Mouse (Mus musculus) erythroid progenitor cell, adult 5-6 weeks (primary cell): ENCODE measurements around the gene Vti1a. TPM values are rescaled to one million over a fixed set of nuclear protein-coding genes. Genes with fewer than 3 reads are reported as not detected.

Experiments used
- ATAC-seq: replicated peaks from 2 replicates; pipeline ENCODE4 v1.8.0; 2016; ENCODE audit warnings: moderate number of reproducible peaks, mild to moderate bottlenecking, moderate TSS enrichment, inconsistent platforms; ENCODE audit not compliant: poor library complexity, low FRiP score, severe bottlenecking
- total RNA-seq, 2 experiments: library from RNA; stranded (forward) in 1 of 2; stranded (reverse) in 1 of 2; fragments of 150-400 nt in 1 of 2; fragments of 186-747, 209-891 nt in 1 of 2; gene quantifications; 2 replicates each; pipeline versions ENCODE4 v1.2.3 to v1.2.4; 2015 to 2017; ENCODE audit warnings: low replicate concordance in 2 of 2

Vti1a gene
- total RNA-seq, 2 experiments from 2014 or later: 40.7 to 80.7 TPM

- ATAC-seq: no peak
Measured at GRCm38 (mm10) chr19:55503771-55504170, 187.7 kb downstream of the Vti1a start.

- ATAC-seq: no peak
Measured at GRCm38 (mm10) chr19:55507748-55508147, 191.7 kb downstream of the Vti1a start.

GRCm38 (mm10) chr19:55508239-55508638 is 192.1 kb downstream of the Vti1a start:
- ATAC-seq: no peak

- no peak for ATAC-seq
Measured at GRCm38 (mm10) chr19:55508965-55509364, 192.9 kb downstream of the Vti1a start.

- no peak for ATAC-seq
Measured at GRCm38 (mm10) chr19:55509618-55510017, 193.5 kb downstream of the Vti1a start.

GRCm38 (mm10) chr19:55513941-55514340 is 197.8 kb downstream of the Vti1a start:
- no peak for ATAC-seq

GRCm38 (mm10) chr19:55520236-55520635 is 204.1 kb downstream of the Vti1a start:
- no peak for ATAC-seq

- no peak for ATAC-seq
Measured at GRCm38 (mm10) chr19:55523340-55523739, 207.2 kb downstream of the Vti1a start.

GRCm38 (mm10) chr19:55524385-55524784 is 208.3 kb downstream of the Vti1a start:
- no peak for ATAC-seq

GRCm38 (mm10) chr19:55525056-55525455 is 209.0 kb downstream of the Vti1a start:
- no peak for ATAC-seq

GRCm38 (mm10) chr19:55526717-55527235 is 210.7 kb downstream of the Vti1a start:
- ATAC-seq: no peak

- ATAC-seq: no peak
Measured at GRCm38 (mm10) chr19:55530041-55530440, 213.9 kb downstream of the Vti1a start.

GRCm38 (mm10) chr19:55532681-55533080 is 216.6 kb downstream of the Vti1a start:
- ATAC-seq: no peak

- no peak for ATAC-seq
Measured at GRCm38 (mm10) chr19:55536273-55536937, 220.3 kb downstream of the Vti1a start.

GRCm38 (mm10) chr19:55537691-55538090 is 221.6 kb downstream of the Vti1a start:
- ATAC-seq: no peak

GRCm38 (mm10) chr19:55541641-55542040 is 225.5 kb downstream of the Vti1a start:
- no peak for ATAC-seq

- no peak for ATAC-seq
Measured at GRCm38 (mm10) chr19:55542461-55542860, 226.4 kb downstream of the Vti1a start.

- ATAC-seq: no peak
Measured at GRCm38 (mm10) chr19:55543188-55543587, 227.1 kb downstream of the Vti1a start.

- ATAC-seq: no peak
Measured at GRCm38 (mm10) chr19:55544498-55544897, 228.4 kb downstream of the Vti1a start.

GRCm38 (mm10) chr19:55545529-55545928 is 229.4 kb downstream of the Vti1a start:
- ATAC-seq: 0 out of 2 replicates have a peak, but pooled peaks have one; percentile 40

GRCm38 (mm10) chr19:55546009-55546528 is 230.0 kb downstream of the Vti1a start:
- no peak for ATAC-seq

- ATAC-seq: no peak
Measured at GRCm38 (mm10) chr19:55548206-55548605, 232.1 kb downstream of the Vti1a start.
